ENCODE assay signal across 17 mouse cellular contexts in genomic region chr14:23509792-23510191, GRCm38 (mm10).
"Had no signal": no experiment of that assay in that cellular context is flagged by ENCODE, and none has a peak within 500 bp of the region (broad histone marks: within the 10 kb centered on the region; RNA-seq: fewer than 3 reads in every experiment).

No protein-coding gene starts in this region.

- H3K4me3 ChIP-seq: midbrain, embryonic 10.5 days; midbrain, embryonic 12.5 days; myocyte had no signal

- H3K9ac ChIP-seq: lung, embryonic 14.5 days; midbrain, embryonic 12.5 days had no signal

- H3K4me2 ChIP-seq: lung, embryonic 14.5 days; midbrain, embryonic 12.5 days had no signal

- H3K27ac ChIP-seq: midbrain, embryonic 10.5 days; midbrain, embryonic 12.5 days had no signal

- H3K9me3 ChIP-seq: midbrain, embryonic 10.5 days; midbrain, embryonic 12.5 days had no signal

- ATAC-seq: midbrain, embryonic 16.5 days had no signal

- H3K27me3 ChIP-seq: midbrain, embryonic 12.5 days had no signal

- H3K36me3 ChIP-seq: midbrain, embryonic 10.5 days; midbrain, embryonic 12.5 days had no signal

- DNase-seq: lung, adult 18-20 months; lung, embryonic 14.5 days; lung, postnatal 10 days; lung, postnatal 4 days; midbrain, embryonic 14.5 days; retina, postnatal 1 day; right cerebral cortex, adult 18-20 months; right cerebral cortex, postnatal 25 days; right cerebral cortex, postnatal 4 days; spleen, adult 18-20 months; thymus, adult 18-20 months; thymus, postnatal 14 days; thymus, postnatal 36 days had no signal

- H3K4me1 ChIP-seq: midbrain, embryonic 10.5 days; midbrain, embryonic 12.5 days had no signal
